Mouse (Mus musculus) erythroblast, embryonic 14.5 days (primary cell): ENCODE measurements around the gene Ube2u. TPM values are rescaled to one million over a fixed set of nuclear protein-coding genes. Genes with fewer than 3 reads are reported as not detected.

Experiments
- H3K27me3 ChIP-seq: 2 replicates; pipeline ENCODE4 v1.6.1; 2012; ENCODE audit warnings: inconsistent platforms; ENCODE audit not compliant: control insufficient read depth
- H3K36me3 ChIP-seq: 2 replicates; pipeline ENCODE4 v1.6.1; 2012; ENCODE audit warnings: mild to moderate bottlenecking, inconsistent platforms; ENCODE audit not compliant: control insufficient read depth
- H3K4me1 ChIP-seq: 2 replicates; pipeline ENCODE4 v1.6.1; 2012; ENCODE audit warnings: inconsistent platforms; ENCODE audit not compliant: control insufficient read depth
- H3K4me3 ChIP-seq: replicated peaks from 2 replicates; pipeline ENCODE3; 2012; ENCODE audit warnings: moderate library complexity, mild to moderate bottlenecking, inconsistent platforms
- H3K9me3 ChIP-seq: 2 replicates; pipeline ENCODE4 v1.6.1; 2012; ENCODE audit warnings: low read length, inconsistent platforms, mixed read lengths; ENCODE audit not compliant: control insufficient read depth
- GATA1 ChIP-seq: IDR thresholded peaks from 2 replicates; pipeline ENCODE4 v1.6.1; 2012; ENCODE audit warnings: low read length, inconsistent platforms, mixed read lengths
- TAL1 ChIP-seq: IDR thresholded peaks from 3 replicates; pipeline ENCODE4 v1.6.1; 2012; ENCODE audit warnings: low read length, inconsistent platforms, mixed read lengths
- polyA plus RNA-seq: library from polyadenylated mRNA; stranded (reverse); fragments of >175 nt; gene quantifications from 2 replicates; pipeline ENCODE4 v1.2.3, GENCODE M21; 2012

The Ube2u gene
- polyA plus RNA-seq, 1 experiment: not detected

GRCm38 (mm10) chr4:100533607-100534006, 55.0 kb downstream of the Ube2u start:
- no peak overlapping the region for H3K4me3 ChIP-seq
- no peaks in the 10 kb centered on the region for H3K36me3 ChIP-seq
- H3K4me1 ChIP-seq: no peaks in the 10 kb centered on the region
- no peaks in the 10 kb centered on the region for H3K9me3 ChIP-seq
- H3K27me3 ChIP-seq: no peaks in the 10 kb centered on the region
- TF ChIP-seq GATA1 (no peak), TAL1 (no peak)

GRCm38 (mm10) chr4:100534946-100535345, 56.3 kb downstream of the Ube2u start:
- Histone ChIP-seq H3K4me1 (no peaks in the 10 kb centered on the region), H3K27me3 (no peaks in the 10 kb centered on the region), H3K4me3 (no peak overlapping the region), H3K9me3 (no peaks in the 10 kb centered on the region), H3K36me3 (no peaks in the 10 kb centered on the region)
- TF ChIP-seq TAL1 (no peak), GATA1 (no peak)

- Histone ChIP-seq H3K4me3 (no peak overlapping the region), H3K4me1 (no peaks in the 10 kb centered on the region), H3K27me3 (no peaks in the 10 kb centered on the region), H3K9me3 (no peaks in the 10 kb centered on the region), H3K36me3 (no peaks in the 10 kb centered on the region)
- TF ChIP-seq GATA1 (no peak), TAL1 (no peak)
These were observed 59.2 kb downstream of the Ube2u start for GRCm38 (mm10) chr4:100537898-100538297.

GRCm38 (mm10) chr4:100539483-100539882, 60.8 kb downstream of the Ube2u start:
- H3K9me3 ChIP-seq: no peaks in the 10 kb centered on the region
- H3K27me3 ChIP-seq: no peaks in the 10 kb centered on the region

GRCm38 (mm10) chr4:100547905-100548304, 69.3 kb downstream of the Ube2u start:
- no peaks in the 10 kb centered on the region for H3K4me1 ChIP-seq
- no peak overlapping the region for H3K4me3 ChIP-seq
- H3K27me3 ChIP-seq: no peaks in the 10 kb centered on the region
- TF ChIP-seq TAL1 (no peak), GATA1 (no peak)
- H3K9me3 ChIP-seq: no peaks in the 10 kb centered on the region
- no peaks in the 10 kb centered on the region for H3K36me3 ChIP-seq

More at GRCm38 (mm10) chr4:100539483-100539882, 60.8 kb downstream of the Ube2u start:
- TF ChIP-seq TAL1 (no peak), GATA1 (no peak)
- Histone ChIP-seq H3K4me1 (no peaks in the 10 kb centered on the region), H3K36me3 (no peaks in the 10 kb centered on the region), H3K4me3 (no peak overlapping the region)

GRCm38 (mm10) chr4:100553296-100553695, 74.6 kb downstream of the Ube2u start:
- Histone ChIP-seq H3K36me3 (no peaks in the 10 kb centered on the region), H3K4me3 (no peak overlapping the region), H3K9me3 (no peaks in the 10 kb centered on the region), H3K27me3 (no peaks in the 10 kb centered on the region), H3K4me1 (no peaks in the 10 kb centered on the region)
- TF ChIP-seq GATA1 (no peak), TAL1 (no peak)

- Histone ChIP-seq H3K4me3 (no peak overlapping the region), H3K4me1 (no peaks in the 10 kb centered on the region), H3K9me3 (peaks cover 2% of the 10 kb centered on the region; the same call in 1 of the 2 replicates), H3K27me3 (no peaks in the 10 kb centered on the region), H3K36me3 (no peaks in the 10 kb centered on the region)
- TF ChIP-seq TAL1 (no peak), GATA1 (no peak)
These were observed 109.9 kb downstream of the Ube2u start for GRCm38 (mm10) chr4:100588236-100589206.

GRCm38 (mm10) chr4:100595771-100596170, 117.1 kb downstream of the Ube2u start:
- no peaks in the 10 kb centered on the region for H3K36me3 ChIP-seq
- H3K27me3 ChIP-seq: no peaks in the 10 kb centered on the region
- no peak for TF ChIP-seq GATA1
- TF ChIP-seq TAL1: no peak
- H3K4me3 ChIP-seq: no peak overlapping the region
- peaks cover 5% of the 10 kb centered on the region for H3K9me3 ChIP-seq
- no peaks in the 10 kb centered on the region for H3K4me1 ChIP-seq

- no peaks in the 10 kb centered on the region for H3K4me1 ChIP-seq
- H3K4me3 ChIP-seq: no peak overlapping the region
- H3K9me3 ChIP-seq: peaks cover 5% of the 10 kb centered on the region
These were observed 118.0 kb downstream of the Ube2u start for GRCm38 (mm10) chr4:100596630-100597029.

More at GRCm38 (mm10) chr4:100596630-100597029, 118.0 kb downstream of the Ube2u start:
- no peaks in the 10 kb centered on the region for H3K27me3 ChIP-seq
- H3K36me3 ChIP-seq: no peaks in the 10 kb centered on the region
- no peak for TF ChIP-seq GATA1
- no peak for TF ChIP-seq TAL1
